Mouse (Mus musculus) gastrocnemius, adult 2 months (tissue): ENCODE results near the gene Dhps. TPM values are rescaled to one million over a fixed set of nuclear protein-coding genes. Genes with fewer than 3 reads are reported as not detected.
A peak's percentile ranks its signal among the peaks of the same experiment; 100 is the strongest.
"Not testable (repeated sequence)": the region's sequence is repeated elsewhere in the genome, so short reads cannot be mapped to it uniquely, and the experiment has no call there.

Source experiments
- DNase-seq: peaks from one replicate; pipeline ENCODE4 v3.0.0; 2022
- H3K27ac ChIP-seq: fragments of 200-600 bp; 2 replicates; pipeline ENCODE4 v1.8.1; 2022; ENCODE audit warnings: mild to moderate bottlenecking
- H3K4me3 ChIP-seq: fragments of 200-600 bp; 2 replicates; pipeline ENCODE4 v1.8.1; 2022; ENCODE audit warnings: mild to moderate bottlenecking, moderate library complexity
- CTCF ChIP-seq: fragments of 200-600 bp; IDR thresholded peaks from 2 replicates; pipeline ENCODE4 v1.8.1; 2022; ENCODE audit warnings: antibody characterized with exemption, mild to moderate bottlenecking, moderate library complexity
- intact Hi-C: fragments of 180-260 bp; cut with DNase I; formaldehyde crosslinking; loops from one replicate; pipeline ENCODE4 v1.15.1; 2025
- microRNA-seq: library from miRNA; unstranded; fragments of <30 nt; microRNA quantifications from one replicate; pipeline ENCODE4 v1.2.0, GENCODE M21; 2021
- total RNA-seq, 2 experiments: library from RNA; stranded (reverse); gene quantifications; 2 replicates each; pipeline ENCODE4 v1.2.3; 2021

Gene Dhps
- total RNA-seq, 2 experiments from 2014 or later = 27.0 to 28.2 TPM

GRCm38 (mm10) chr8:85119052-85119981 lies 47.8 kb downstream of the Dhps start:
- H3K27ac ChIP-seq = peak overlapping the region; percentile 82
- peak overlapping the region; percentile 78 for H3K4me3 ChIP-seq
- peak; percentile 79 for DNase-seq
- TF ChIP-seq CTCF = peak; percentile 40
- intact Hi-C loops = no loop called here

GRCm38 (mm10) chr8:85120251-85120650 lies 48.7 kb downstream of the Dhps start:
- DNase-seq, H3K27ac ChIP-seq, intact Hi-C loops, H3K4me3 ChIP-seq: not testable (repeated sequence)

GRCm38 (mm10) chr8:85122995-85123394 lies 51.4 kb downstream of the Dhps start, which contains the start of gene Zfp791:
TSS of gene Zfp791 (minus strand) at chr8:85123095.
- DNase-seq = no peak
- intact Hi-C loops = no loop called here
- Histone ChIP-seq H3K27ac (no peak within 1 kb of the TSS), H3K4me3 (no peak within 1 kb of the TSS)
- no peak for TF ChIP-seq CTCF

- no peak for TF ChIP-seq CTCF
- Histone ChIP-seq H3K4me3 (no peak overlapping the region), H3K27ac (no peak overlapping the region)
- intact Hi-C loops = no loop called here
- no peak for DNase-seq
These were observed 52.1 kb downstream of the Dhps start for GRCm38 (mm10) chr8:85123691-85124090.

Small RNA genes lying within 50 kb of the gene (microRNA-seq; reads per million reads assigned to microRNA genes)
- gene Gm23388 (not detected), gene Mir7070 (not detected)

Other genes with a start within 250 kb of the Dhps start
- gene Dand5, start 248.9 kb upstream of the Dhps start, total RNA-seq = 10 to 100 TPM; 10.2 to 14.3 TPM
- 10 to 100 TPM; 16.2 to 30.4 TPM for gene Gadd45gip1, start 240.2 kb upstream of the Dhps start, total RNA-seq
- gene Rad23a, start 231.1 kb upstream of the Dhps start, total RNA-seq = 100 to 1,000 TPM; 159 to 172 TPM
- gene Calr, start 224.8 kb upstream of the Dhps start, total RNA-seq = 100 to 1,000 TPM; 149 to 205 TPM
- 10 to 100 TPM; 23.8 to 24.9 TPM for gene Farsa, start 214.8 kb upstream of the Dhps start, total RNA-seq
- 1 to 10 TPM; 1.2 to 1.8 TPM for gene Syce2, start 199.6 kb upstream of the Dhps start, total RNA-seq
- 10 to 100 TPM; 33.9 to 51.1 TPM for gene Gcdh, start 177.8 kb upstream of the Dhps start, total RNA-seq
- not detected for gene Klf1, start 169.8 kb upstream of the Dhps start, total RNA-seq
- gene Dnase2a, start 163.2 kb upstream of the Dhps start, total RNA-seq = 1 to 10 TPM; 4.0 to 8.4 TPM
- under 1 TPM in 1 of 2 experiments, not detected in 1; 0.17 TPM for gene Mast1, start 134.4 kb upstream of the Dhps start, total RNA-seq
- not detected for gene Rtbdn, start 124.8 kb upstream of the Dhps start, total RNA-seq
- not detected for gene Gm49661, start 102.3 kb upstream of the Dhps start, total RNA-seq
- gene Prdx2, start 102.2 kb upstream of the Dhps start, total RNA-seq = 100 to 1,000 TPM; 151 to 245 TPM
- 10 to 100 TPM; 22.1 to 25.9 TPM for gene Rnaseh2a, start 102.0 kb upstream of the Dhps start, total RNA-seq
- gene Junb, start 93.0 kb upstream of the Dhps start, total RNA-seq = 10 to 100 TPM in 1 of 2 experiments, 1 to 10 TPM in 1; 5.7 to 10.1 TPM
- gene Hook2, start 81.2 kb upstream of the Dhps start, total RNA-seq = 1 to 10 TPM; 1.4 to 2.0 TPM
- not detected for gene Best2, start 57.2 kb upstream of the Dhps start, total RNA-seq
- gene Asna1, start 46.5 kb upstream of the Dhps start, total RNA-seq = 10 to 100 TPM; 50.6 to 58.0 TPM
- gene Trir, start 44.9 kb upstream of the Dhps start, total RNA-seq = 10 to 100 TPM; 71.9 to 72.4 TPM
- gene Tnpo2, start 34.8 kb upstream of the Dhps start, total RNA-seq = 10 to 100 TPM; 29.9 to 33.4 TPM
- gene Fbxw9, start 11.7 kb upstream of the Dhps start, total RNA-seq = 1 to 10 TPM; 1.4 to 1.5 TPM
- not detected for gene Gm5741, start 3.8 kb upstream of the Dhps start, total RNA-seq
- 10 to 100 TPM; 44.2 to 44.9 TPM for gene Wdr83os, start 9.0 kb downstream of the Dhps start, total RNA-seq
- 10 to 100 TPM; 16.5 to 17.2 TPM for gene Wdr83, start 9.5 kb downstream of the Dhps start, total RNA-seq
- gene Man2b1, start 11.5 kb downstream of the Dhps start, total RNA-seq = 10 to 100 TPM in 1 of 2 experiments, 1 to 10 TPM in 1; 8.1 to 10.3 TPM
- 1 to 10 TPM in 1 of 2 experiments, under 1 TPM in 1; 0.84 to 1.2 TPM for gene Zfp791, start 51.3 kb downstream of the Dhps start, total RNA-seq
- not detected for gene Cks1brt, start 80.2 kb downstream of the Dhps start, total RNA-seq
- gene Olfr371, start 154.2 kb downstream of the Dhps start, total RNA-seq = not detected
- 1 to 10 TPM; 3.8 to 5.3 TPM for gene Orc6, start 227.9 kb downstream of the Dhps start, total RNA-seq
- 10 to 100 TPM; 56.4 to 60.1 TPM for gene Vps35, start 228.0 kb downstream of the Dhps start, total RNA-seq